Mouse (Mus musculus) urinary bladder, adult 18-20 months (tissue): ENCODE results near the gene Ptbp3.

ENCODE experiments used
- DNase-seq, 2 experiments: peaks; one replicate each; pipeline ENCODE4 v3.0.0; 2022; ENCODE audit warnings: low spot score in 2 of 2, mixed read lengths in 2 of 2

Ptbp3 gene

DNA sequence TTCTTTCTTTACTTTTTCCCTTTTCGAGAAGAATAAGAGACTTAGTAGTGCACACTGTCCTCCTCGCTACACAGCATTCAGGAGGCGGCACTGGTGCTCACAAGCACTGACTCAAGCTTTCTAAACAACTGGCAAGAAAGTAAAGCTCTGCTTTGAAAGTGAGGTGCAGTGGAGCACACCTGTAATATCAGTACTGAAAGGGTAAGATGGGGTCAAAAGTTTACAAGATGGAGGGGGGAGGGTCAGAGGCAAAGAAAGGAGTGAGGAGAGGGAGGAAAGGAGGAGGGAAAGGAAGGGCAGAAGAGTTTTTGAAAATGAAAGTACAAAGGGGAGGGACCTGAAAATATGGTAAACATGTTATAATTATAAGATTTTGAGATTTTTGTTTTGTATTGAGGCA lies 43.7 kb downstream of the Ptbp3 start:
- no peak for DNase-seq

DNA sequence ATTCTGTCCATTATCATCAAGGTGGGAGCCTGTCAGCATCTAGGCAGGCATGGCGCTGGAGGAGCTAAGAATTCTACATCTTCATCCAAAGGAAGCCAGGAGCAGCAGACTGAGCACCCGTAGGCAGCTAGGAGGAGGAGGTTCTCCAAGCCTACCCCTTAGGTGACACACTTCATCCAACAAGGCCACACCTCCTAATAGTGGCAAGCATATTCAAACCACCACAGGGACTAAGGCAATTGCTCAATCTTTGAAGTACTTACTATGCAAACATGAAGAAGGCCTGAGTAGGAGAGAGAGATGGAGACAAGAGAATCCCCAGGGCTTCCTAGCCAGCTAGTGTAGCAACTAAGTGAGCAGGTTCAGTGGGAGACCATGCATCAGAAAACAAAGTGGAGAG lies 58.1 kb downstream of the Ptbp3 start:
- no peak for DNase-seq

DNA sequence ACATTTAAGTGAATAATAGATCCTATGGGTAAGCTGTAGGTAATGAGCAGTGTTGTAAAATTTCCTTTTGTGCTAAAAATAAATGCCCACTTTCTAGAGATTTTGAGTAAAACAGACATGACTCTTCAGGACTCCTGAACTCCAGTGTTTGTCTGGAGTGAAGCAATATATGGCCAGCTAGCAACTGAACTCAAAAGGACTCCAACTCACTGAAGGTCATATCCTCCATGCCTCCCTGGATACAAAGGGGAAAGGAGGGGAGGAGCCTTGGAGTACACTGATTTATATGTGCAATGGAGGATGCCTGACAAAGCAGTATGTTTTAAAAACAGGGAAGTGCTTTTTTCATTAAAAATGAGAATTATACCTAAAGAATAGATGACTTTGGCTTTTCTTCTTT lies 77.9 kb downstream of the Ptbp3 start:
- no peak for DNase-seq

DNA sequence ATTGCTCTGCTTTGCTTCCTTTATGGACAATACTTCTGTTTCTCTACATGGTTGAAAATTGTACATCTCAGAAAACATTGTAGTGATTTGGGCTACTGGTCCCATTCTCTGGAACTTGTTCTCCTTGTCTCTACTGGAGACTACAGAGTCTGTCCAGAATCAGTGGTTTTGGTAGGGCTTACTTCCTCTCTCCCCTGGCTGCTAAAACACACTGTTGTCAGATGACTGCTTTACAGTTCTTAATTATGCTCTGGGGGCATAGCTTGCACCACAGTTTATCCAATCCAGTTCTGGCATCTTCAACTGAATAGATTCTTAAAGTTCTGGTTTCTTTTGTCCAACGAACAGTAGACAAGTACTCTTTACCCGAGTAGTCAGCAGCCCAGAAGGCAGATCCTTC lies 83.7 kb downstream of the Ptbp3 start:
- no peak for DNase-seq

DNA sequence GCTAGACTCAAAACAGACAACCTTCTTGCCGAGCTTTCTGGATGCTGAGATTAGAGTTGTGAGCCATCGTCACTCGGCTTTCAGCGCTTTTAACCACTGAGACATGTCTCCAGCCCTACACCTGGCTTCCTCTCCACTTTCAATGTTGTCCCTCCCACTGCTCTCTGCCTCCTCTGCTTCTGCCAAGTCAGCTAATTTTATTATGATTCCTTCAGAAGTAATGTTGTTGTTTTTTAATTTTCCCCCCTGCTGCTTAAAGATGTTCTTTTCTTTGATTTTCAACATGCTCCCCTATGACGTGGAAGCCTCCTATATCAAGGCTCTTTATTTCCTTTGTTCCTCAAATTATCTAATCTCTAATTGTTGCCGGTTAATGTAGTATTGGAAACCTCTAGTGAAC lies 84.5 kb downstream of the Ptbp3 start:
- no peak for DNase-seq

DNA sequence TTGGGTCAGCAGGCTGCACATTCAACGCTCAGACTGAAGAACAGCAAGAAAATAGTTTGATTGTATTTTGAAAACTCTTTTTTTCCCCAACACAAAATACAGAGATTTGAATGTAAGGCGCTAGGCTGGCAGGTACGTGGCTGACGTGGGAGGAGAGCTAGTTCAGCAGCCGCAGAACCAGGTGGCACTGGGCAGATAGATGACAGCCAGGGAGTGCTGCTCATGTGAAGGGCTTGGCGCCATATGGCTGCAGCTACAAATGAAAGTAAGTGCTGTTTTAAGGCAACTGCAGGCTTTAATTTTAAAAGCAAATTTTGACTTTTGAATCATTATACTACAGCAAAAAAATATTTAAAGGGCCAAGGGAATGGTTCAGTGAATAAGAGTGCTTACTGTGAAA lies 86.7 kb downstream of the Ptbp3 start:
- no peak for DNase-seq

DNA sequence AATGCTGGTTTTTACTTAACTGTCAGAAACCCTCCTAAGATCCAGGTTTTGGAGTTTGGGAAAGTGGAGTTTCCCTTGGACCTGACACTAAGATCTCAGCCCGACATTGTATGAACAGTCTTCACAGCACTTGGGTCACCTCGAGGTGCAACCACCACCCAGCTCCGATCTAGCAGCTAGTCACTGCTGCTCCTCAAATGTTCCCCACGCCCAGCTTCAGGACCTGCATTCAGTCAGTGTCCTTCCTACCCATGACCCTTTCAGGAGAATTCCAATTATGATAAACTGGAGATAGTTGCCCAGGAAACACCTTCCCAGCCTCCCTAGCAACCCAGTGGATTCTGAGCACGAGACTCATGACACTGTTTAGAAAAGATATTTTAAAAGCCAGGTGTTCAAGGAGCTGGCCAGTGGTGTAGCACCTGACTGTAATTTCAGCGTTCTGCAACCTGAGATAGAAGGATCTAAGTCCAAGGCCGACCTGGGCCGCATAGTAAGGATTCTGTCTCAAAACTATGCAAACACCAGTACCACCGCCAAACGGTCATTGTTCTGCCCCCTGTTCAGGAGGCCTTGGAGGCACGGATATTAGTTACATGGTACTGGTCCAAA lies 87.9 kb downstream of the Ptbp3 start:
- DNase-seq, result no peak

DNA sequence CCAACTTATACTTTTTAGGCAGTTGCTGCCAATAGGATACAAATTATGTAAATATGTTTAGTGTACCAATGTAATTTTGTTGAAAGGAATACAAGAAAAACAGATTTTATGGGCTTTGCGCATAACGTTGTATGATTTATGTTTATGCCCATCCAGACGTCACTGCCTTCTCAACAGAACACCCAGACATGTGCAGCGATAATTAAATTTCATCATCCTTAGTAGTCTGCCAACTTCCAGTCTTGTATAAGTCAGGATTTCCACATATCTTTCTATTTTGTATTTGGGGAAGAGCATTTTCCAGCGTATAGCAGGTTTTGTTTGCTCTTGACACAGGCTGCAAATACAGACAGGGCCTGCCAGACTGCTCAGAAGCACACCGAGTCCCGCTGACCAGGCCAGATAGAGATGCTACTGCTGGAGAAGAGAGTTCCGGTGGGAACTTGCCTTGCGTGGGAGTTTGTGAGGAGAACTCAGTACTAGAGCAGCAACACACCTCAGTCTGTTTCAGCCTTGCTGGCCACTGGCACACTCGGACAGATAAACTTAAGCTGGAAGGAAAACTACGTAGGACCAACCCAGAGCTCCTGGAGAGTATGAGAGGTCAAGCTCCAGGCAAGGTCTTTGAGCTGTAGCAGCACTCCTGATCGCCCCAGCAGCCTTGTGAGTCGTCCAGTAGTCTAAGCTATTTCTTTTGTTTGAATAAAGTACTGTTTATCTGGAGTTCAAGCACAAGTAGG lies 89.8 kb downstream of the Ptbp3 start:
- no peak for DNase-seq

DNA sequence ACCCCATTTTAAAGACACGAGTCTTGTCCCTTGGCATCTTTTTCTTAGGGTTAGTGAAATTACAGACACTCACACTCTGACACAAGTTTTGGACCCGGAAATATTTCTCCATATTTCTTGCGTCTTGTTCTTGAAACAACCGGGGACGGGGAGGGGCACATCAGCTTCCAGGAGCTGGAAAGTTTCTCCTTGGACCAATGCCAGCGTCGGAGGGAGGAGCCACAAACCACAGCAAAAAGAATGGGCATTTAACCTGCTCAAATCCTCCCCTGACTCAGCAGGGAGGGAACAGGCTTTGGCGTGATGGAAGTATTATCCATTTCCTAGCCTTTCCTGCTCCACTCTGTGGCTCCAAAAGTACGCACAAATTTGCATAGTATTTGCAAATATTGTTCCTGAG lies 91.2 kb downstream of the Ptbp3 start:
- peak in 1 of 2 experiments; percentile 12 for DNase-seq

DNA sequence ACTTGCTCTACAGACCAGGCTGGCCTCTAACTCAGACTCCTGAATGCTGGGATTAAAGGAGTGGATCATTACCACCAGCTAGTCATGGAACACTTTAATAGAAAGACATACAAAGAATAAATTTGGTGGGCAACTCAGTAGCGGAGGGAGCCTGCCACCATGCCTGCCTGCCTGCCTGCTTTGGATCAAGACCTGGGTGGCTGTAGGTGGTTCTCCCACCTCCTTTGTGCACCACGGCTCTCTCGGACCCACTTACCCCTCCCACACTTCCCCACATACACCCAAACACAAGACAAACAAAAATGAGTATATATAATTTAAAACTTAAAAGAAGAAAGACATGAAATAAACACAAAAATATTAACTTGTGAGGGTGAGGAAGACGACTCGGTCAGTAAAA lies 92.1 kb downstream of the Ptbp3 start:
- DNase-seq, result no peak

DNA sequence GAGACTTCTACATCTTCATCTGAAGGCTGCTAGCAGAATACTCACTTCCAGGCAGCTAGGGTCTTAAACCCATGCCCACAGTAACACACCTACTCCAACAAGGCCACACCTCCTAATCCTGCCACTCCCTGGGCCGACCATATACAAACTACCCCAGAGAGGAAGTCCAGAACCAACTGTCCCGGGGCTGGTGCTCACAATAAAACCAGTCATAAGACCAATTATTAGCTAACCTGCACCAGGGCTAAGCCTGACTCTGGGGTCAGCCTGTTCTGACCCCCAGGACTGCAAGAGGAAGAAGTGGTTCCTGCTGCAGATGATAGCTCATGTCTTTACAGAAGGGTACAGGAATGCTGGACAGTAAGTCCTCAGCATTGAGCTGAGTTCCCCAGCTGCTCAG lies 93.7 kb downstream of the Ptbp3 start:
- no peak for DNase-seq

DNA sequence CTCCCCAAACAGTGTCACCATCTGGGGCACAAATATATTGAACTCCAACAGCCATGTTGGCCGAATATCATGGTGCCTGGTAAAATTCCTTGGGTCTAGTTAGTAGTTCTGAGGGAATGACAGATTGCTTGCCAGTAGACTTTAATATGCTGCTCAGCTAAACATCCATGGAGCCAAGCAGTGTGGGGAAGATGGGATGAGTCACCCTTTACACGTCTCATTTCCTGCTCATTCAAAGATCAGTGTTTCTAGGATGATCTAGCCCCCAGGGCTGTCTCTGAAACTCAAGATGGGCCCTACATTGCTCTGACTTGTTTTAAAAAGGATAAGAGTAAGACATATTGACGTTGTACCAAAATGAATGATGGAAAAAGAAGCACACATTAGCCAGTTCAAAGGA lies 95.1 kb downstream of the Ptbp3 start:
- no peak for DNase-seq

DNA sequence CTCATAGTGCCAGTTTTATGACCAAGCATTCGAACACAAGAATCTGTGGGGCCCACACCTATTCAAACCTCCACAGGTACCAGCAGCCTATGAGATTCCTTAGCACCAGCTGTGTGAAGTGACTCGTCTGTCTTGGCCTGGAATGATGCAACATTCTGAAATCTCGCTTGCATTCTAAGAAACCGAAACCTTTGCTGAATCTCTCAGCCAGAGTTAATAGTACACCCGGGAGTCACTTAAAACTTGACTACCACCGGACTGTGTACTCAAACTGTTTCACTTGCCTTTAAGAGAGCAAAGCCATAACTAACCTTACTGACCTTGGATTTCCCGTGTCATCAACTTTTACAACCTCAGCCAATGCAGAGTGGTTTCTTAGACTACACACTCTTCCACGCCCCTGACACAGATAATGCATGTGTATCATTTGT lies 96.6 kb downstream of the Ptbp3 start:
- no peak for DNase-seq

DNA sequence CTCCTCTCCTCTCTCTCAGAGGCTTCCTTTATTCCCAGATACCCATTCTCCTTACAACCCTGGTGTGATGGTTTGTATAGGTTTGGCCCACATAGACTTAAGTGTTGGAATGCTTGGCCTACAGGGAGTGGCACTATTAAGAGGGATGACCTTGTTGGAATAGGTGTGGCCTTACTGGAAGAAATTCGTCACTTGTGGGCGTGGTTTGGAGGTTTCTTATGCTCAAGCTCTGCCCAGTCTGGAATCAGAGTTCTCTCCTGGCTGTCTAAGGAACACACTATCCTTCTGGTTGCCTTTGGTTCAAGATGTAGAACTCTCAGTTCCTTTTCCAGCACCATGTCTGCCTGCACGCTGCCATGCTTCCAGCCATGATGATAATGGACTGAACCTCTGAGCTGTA lies 98.3 kb downstream of the Ptbp3 start:
- no peak for DNase-seq

DNA sequence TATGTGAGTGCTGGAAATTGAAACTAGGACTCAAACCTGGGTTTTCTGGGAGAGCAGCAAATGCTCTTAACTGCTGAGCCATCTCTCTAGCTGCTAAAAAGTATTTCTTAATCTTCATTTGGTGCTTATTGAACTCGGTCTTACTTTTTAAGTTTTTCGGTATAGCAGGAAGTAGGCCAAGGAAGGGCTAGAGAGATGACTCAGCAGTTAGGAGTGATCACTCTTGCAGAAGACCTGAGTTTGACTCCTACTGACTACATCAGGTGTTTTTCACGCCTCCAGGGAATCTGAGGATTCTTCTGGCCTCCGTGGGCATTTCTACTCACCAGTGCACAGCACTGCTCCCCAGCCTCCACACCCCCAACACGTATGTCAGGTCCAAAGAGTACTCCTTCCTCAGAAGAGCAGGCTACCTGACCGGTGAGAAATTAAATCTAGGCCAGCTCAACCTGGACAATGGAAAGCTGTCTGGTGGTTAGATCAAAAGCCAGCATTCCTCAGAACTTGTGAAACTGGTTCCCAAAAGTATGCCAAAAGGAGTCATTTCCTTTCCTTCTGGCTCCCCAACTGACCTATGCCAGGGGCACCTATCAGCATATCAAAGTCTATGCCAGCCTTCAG lies 98.8 kb downstream of the Ptbp3 start:
- peak; percentile 10 to 34 for DNase-seq

DNA sequence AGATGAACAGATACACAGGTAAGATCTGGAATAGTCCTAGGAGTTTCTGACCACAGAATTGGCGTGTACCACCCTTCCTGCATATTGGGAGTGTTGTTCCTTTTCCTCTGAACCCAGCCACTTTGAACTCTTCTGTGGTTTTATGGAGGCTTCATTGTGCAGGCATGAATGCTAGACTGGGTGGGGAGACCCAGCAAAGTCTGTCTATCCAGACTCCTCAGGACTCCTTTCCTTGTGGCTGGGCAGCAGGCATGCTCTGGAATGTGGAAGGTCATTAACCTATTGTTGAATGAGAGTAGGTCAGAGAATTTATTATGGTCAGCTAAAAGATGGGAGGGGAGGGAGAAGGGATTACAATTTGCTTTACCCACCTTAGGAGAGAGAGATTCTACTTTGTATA lies 101.9 kb downstream of the Ptbp3 start:
- DNase-seq, result no peak

DNA sequence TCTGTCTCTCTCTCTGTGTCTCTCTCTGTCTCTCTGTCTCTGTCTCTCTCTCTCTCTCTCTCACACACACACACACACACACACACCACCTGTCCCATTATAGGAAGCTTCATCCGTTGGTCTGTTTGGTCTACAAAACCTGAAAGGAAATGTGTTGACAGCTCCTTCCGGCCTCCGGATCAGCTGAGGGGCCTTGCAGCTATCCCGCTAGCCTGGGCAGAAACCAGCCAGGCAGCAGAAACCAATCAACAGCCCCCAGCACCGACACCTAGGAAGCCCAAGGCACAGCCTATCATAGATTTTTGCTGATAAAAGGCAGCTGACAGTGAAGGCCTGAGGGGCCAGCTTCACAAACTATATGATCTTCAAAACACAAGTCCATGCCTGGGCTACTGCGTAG lies 103.6 kb downstream of the Ptbp3 start:
- no peak for DNase-seq

DNA sequence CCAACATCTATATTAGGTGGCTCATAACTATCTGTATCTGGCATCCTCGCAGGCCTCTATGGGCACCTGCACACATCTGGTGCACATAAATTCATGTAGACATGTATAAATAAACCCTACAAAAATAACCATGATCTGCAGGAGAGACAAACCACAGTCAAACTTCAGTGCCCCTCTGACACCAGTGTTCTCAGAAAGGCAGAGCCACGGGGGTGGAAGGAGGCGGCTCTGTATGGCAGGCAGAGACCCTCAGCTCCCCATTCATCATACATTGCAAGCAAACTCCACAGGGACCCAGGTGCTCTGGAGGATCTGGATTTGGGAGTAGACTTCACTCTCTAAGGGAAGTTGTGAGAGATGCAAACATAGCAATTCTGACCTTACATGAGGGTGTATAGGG lies 104.2 kb downstream of the Ptbp3 start:
- no peak for DNase-seq

DNA sequence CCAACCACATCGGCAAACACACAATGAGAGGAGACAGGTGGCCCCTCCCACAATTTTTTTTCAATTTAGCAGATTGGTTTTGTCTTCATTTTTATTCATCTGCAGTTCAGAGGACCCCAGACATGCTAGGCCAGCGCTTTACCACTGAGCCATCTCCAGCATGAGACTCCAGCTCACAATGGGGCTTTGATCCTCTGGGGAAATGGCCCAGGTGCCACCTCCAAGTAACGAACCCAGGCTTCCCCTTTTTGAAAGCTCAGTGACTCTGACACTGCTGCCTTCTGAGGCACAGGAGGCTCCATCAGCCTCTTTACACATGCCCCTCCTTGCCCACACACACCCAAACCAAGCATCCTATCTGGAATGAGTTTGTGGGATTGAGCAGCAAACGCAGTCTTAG lies 105.1 kb downstream of the Ptbp3 start:
- no peak for DNase-seq

DNA sequence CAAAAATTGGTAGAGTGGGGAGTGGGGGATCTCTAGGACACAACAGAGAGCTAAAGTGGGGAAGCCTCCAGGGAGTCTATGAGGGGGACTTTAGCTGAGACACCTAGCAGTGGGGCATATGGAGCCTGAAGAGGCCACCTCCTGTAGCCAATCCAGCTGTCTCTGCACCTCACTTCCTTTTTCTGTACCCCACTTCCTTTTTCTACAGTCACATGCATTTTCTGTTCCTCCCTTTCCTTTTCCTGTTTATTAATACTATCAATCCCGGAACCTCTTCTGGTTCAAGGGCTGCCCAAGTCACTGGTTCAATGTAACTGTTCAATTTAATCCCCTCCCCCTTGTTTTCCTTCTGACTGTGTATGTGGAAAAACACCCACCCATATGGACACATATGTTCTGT lies 107.9 kb downstream of the Ptbp3 start:
- DNase-seq, result no peak

DNA sequence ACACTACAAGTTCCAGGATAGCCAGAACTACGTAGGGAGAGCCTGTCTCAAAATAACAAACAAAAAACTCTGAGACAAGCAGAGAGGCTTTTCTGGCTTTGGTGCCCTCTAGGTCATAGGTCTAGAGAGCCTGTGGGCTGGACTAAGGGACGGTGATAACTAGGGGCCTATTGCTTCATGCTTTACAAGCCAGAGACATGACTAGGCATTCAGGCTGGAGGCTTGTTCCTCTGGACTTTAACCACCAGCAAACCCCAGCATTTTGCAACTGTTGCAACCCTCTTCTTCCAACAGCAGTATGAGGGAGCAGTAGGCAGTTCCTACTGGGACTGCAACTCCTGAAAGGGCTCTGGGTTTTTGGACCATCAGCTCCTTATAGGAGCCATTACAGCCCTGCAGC lies 109.2 kb downstream of the Ptbp3 start:
- peak in 1 of 2 experiments; percentile 13 for DNase-seq

DNA sequence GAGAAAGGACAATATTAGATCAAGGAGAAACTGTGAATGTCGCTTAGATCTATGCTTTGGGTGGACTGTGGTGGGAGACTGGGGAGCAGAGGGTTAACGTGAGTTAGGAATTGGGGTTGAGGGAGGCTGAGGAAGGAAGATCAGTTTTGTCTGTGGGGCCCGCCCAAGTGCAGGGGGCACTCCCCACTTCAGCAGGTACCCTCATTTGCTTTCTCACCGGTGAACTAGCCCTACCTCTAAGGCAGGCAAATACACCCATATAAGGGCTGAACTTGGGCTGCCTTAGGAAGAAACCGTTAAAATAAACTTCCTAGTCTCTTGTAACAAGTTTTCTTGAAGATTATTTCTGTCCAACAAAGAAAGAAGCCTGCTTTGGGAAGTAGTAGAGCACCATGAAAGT lies 110.1 kb downstream of the Ptbp3 start:
- no peak for DNase-seq
